Mouse (Mus musculus) ES-E14 (cell line): ENCODE measurements around the gene Cerkl.

Experiments used
- ZC3H11A ChIP-seq: IDR thresholded peaks from 2 replicates; pipeline ENCODE4 v1.6.1; 2012; ENCODE audit warnings: low read depth, mild to moderate bottlenecking, inconsistent platforms, low read length, borderline replicate concordance
- ZNF384 ChIP-seq: IDR thresholded peaks from 2 replicates; pipeline ENCODE4 v1.6.1; 2012; ENCODE audit warnings: low read depth, low read length, inconsistent platforms

DNA sequence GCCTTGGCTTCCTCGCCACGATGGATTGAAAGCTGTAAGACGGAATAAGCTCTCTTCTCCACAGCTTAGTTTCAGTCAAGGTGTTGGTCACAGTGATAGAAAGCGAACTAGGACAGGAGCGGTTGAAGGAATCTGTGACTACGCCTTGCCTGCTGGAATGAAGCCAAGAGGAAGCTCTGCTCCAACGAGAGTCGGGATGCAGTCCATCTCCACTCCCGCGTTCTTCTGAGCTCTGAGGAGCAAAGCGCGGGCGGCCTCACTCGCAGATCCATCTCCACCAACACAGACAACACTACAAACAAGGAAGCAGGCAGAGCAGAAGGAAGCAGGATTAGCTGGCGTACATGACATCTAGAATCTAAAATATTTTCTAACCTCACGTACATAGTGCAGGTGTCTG lies 101.8 kb downstream of the Cerkl start:
- no peak for TF ChIP-seq ZC3H11A
- TF ChIP-seq ZNF384 = no peak
